Mouse (Mus musculus): ENCODE results near the gene Prrt3. TPM values are rescaled to one million over a fixed set of nuclear protein-coding genes. Genes with fewer than 3 reads are reported as not detected.

Prrt3 gene
- total RNA-seq (2021), result under 1 TPM; 0.09 to 0.21 TPM
- 0.32 and 0.33 TPM in 2 replicates for polyA plus RNA-seq (2012; rRNA removed)
- long read RNA-seq, result 0 reads

GRCm38 (mm10) chr6:113501388-113502084 is at the start of gene Prrt3:
Gene Prrt3 (minus strand): TSS chr6:113501931.
- no peak for DNase-seq

- no peak for DNase-seq
These were observed 42.3 kb upstream of the Prrt3 start for GRCm38 (mm10) chr6:113543906-113544481.

- DNase-seq, result no peak
These were observed 39.9 kb upstream of the Prrt3 start for GRCm38 (mm10) chr6:113541610-113542009.

GRCm38 (mm10) chr6:113534886-113535285 is 33.2 kb upstream of the Prrt3 start:
- DNase-seq, result no peak

- DNase-seq, result no peak
These were observed 30.2 kb upstream of the Prrt3 start for GRCm38 (mm10) chr6:113531840-113532404.

- peak; percentile 93 for DNase-seq
These were observed 29.5 kb upstream of the Prrt3 start, which contains the start of the genes Emc3 and Fancd2 for GRCm38 (mm10) chr6:113530932-113531839. Gene Emc3 (minus strand): TSS chr6:113531652. Gene Fancd2 (plus strand): TSS chr6:113531682.

GRCm38 (mm10) chr6:113523420-113523819 is 21.7 kb upstream of the Prrt3 start:
- DNase-seq, result no peak

- peak; percentile 23 for DNase-seq
These were observed 20.6 kb upstream of the Prrt3 start for GRCm38 (mm10) chr6:113522310-113522709.

- DNase-seq, result no peak
These were observed 15.8 kb upstream of the Prrt3 start for GRCm38 (mm10) chr6:113517434-113518080.

GRCm38 (mm10) chr6:113514600-113514999 is 12.9 kb upstream of the Prrt3 start:
- no peak for DNase-seq

- peak; percentile 49 for DNase-seq
These were observed 12.2 kb upstream of the Prrt3 start for GRCm38 (mm10) chr6:113513944-113514343.

- no peak for DNase-seq
These were observed 7.2 kb upstream of the Prrt3 start for GRCm38 (mm10) chr6:113508947-113509280.

GRCm38 (mm10) chr6:113508272-113508946 is 6.7 kb upstream of the Prrt3 start:
- DNase-seq, result no peak

GRCm38 (mm10) chr6:113507130-113507529 is 5.4 kb upstream of the Prrt3 start:
- DNase-seq, result no peak

- DNase-seq, result no peak
These were observed 4.0 kb upstream of the Prrt3 start for GRCm38 (mm10) chr6:113505689-113506088.

- DNase-seq, result no peak
These were observed 1.1 kb upstream of the Prrt3 start for GRCm38 (mm10) chr6:113502801-113503200.

- DNase-seq, result no peak
These were observed 2.4 kb downstream of the Prrt3 start for GRCm38 (mm10) chr6:113499346-113499745.

- no peak for DNase-seq
These were observed 6.6 kb downstream of the Prrt3 start for GRCm38 (mm10) chr6:113495071-113495675.

GRCm38 (mm10) chr6:113494258-113494788 is 7.4 kb downstream of the Prrt3 start:
- DNase-seq, result peak; percentile 88

GRCm38 (mm10) chr6:113492101-113492864 is 9.4 kb downstream of the Prrt3 start:
- no peak for DNase-seq
